Comparison of ENCODE assay signal across 21 mouse cellular contexts in genomic region chr2:49642761-49643160, GRCm38 (mm10). TPM values are rescaled to one million over a fixed set of nuclear protein-coding genes. Genes with fewer than 3 reads are reported as not detected.
DNase-seq lines count a peak whose midpoint lies in the region; ATAC-seq and TF ChIP-seq lines count a peak whose summit lies in the region.
"Had no signal": no experiment of that assay in that cellular context is flagged by ENCODE, and none has a peak within 500 bp of the region (broad histone marks: within the 10 kb centered on the region; RNA-seq: fewer than 3 reads in every experiment).

No protein-coding gene starts in this region.

- peaks cover 12% of the 10 kb centered on the region for H3K36me3 ChIP-seq in forebrain, embryonic 13.5 days (ENCODE audit: poor library complexity, severe bottlenecking)
- H3K36me3 ChIP-seq in forebrain, embryonic 11.5 days (ENCODE audit: control insufficient read depth, insufficient read depth, low read length), result no peaks in the 10 kb centered on the region
- no peaks in the 10 kb centered on the region for H3K36me3 ChIP-seq in forebrain, embryonic 16.5 days (ENCODE audit: control insufficient read depth, insufficient read depth)
- no peaks in the 10 kb centered on the region for H3K36me3 ChIP-seq in neural tube, embryonic 15.5 days
- H3K36me3 ChIP-seq: embryonic facial prominence, embryonic 13.5 days; heart, embryonic 10.5 days had no signal

- 75% methylated on average over 3 of the region's 3 CpGs for WGBS in forebrain, embryonic 13.5 days
- 88% methylated on average over 3 of the region's 3 CpGs for whole genome bisulfite sequencing in forebrain, embryonic 11.5 days
- WGBS in forebrain, embryonic 16.5 days, result 77% methylated on average over 3 of the region's 3 CpGs
- 82% methylated on average over 3 of the region's 3 CpGs for WGBS in neural tube, embryonic 15.5 days

- ATAC-seq in forebrain, embryonic 13.5 days, result no peak
- no peak for ATAC-seq in forebrain, embryonic 11.5 days (replicated peaks; ENCODE audit: low FRiP score)
- ATAC-seq in forebrain, embryonic 16.5 days, result peak; percentile 16; the same call in 1 of the 2 replicates
- no peak for ATAC-seq in neural tube, embryonic 15.5 days (ENCODE audit: low FRiP score)
- ATAC-seq: inflammation-experienced regulatory T-cells, adult 6 months had no signal

- no peak for DNase-seq in forebrain, embryonic 11.5 days (ENCODE audit: low spot score)
- DNase-seq in layer of hippocampus, adult 2 months (ENCODE audit: low spot score in 2 of 2), result peak in 1 of 2 experiments; percentile 41
- DNase-seq in layer of hippocampus, adult 8-10 months (ENCODE audit: low spot score in 2 of 2), result no peak
- no peak for DNase-seq in retina, postnatal 1 day
- DNase-seq: adrenal gland, adult 2 months; gastrocnemius, postnatal 14 days; heart, postnatal 10 days; kidney, adult 9 months; kidney, postnatal 4 days; lung, embryonic 14.5 days; thymus, postnatal 36 days had no signal

- H3K9ac ChIP-seq in forebrain, embryonic 13.5 days, result no peak overlapping the region
- no peak overlapping the region for H3K9ac ChIP-seq in forebrain, embryonic 11.5 days (ENCODE audit: low read length)
- H3K9ac ChIP-seq in forebrain, embryonic 16.5 days (replicated peaks; ENCODE audit: low read depth, low read length), result no peak overlapping the region
- no peak overlapping the region for H3K9ac ChIP-seq in neural tube, embryonic 15.5 days (replicated peaks)
- H3K9ac ChIP-seq: embryonic facial prominence, embryonic 13.5 days; lung, embryonic 14.5 days had no signal

- no peak overlapping the region for H3K4me3 ChIP-seq in forebrain, embryonic 13.5 days
- H3K4me3 ChIP-seq in forebrain, embryonic 11.5 days (ENCODE audit: low read depth, low read length), result no peak overlapping the region
- H3K4me3 ChIP-seq in layer of hippocampus, adult 2 months, result peak overlapping the region; percentile 27; the same call in 1 of the 2 replicates
- no peak overlapping the region for H3K4me3 ChIP-seq in forebrain, embryonic 16.5 days (replicated peaks; ENCODE audit: low read length)
- H3K4me3 ChIP-seq in neural tube, embryonic 15.5 days (replicated peaks), result no peak overlapping the region
- H3K4me3 ChIP-seq: embryonic facial prominence, embryonic 13.5 days; heart, embryonic 10.5 days; limb, embryonic 10.5 days had no signal

- peaks cover 52% of the 10 kb centered on the region for H3K4me1 ChIP-seq in forebrain, embryonic 13.5 days
- no peaks in the 10 kb centered on the region; the same call in 1 of the 2 replicates for H3K4me1 ChIP-seq in forebrain, embryonic 11.5 days (replicated peaks; ENCODE audit: control insufficient read depth, insufficient read depth, low read length)
- peaks cover 40% of the 10 kb centered on the region for H3K4me1 ChIP-seq in forebrain, embryonic 16.5 days (replicated peaks; ENCODE audit: control insufficient read depth, insufficient read depth, low read length)
- peaks cover 54% of the 10 kb centered on the region for H3K4me1 ChIP-seq in neural tube, embryonic 15.5 days
- H3K4me1 ChIP-seq: embryonic facial prominence, embryonic 13.5 days; heart, embryonic 10.5 days had no signal

- no peak overlapping the region for H3K4me2 ChIP-seq in forebrain, embryonic 13.5 days
- H3K4me2 ChIP-seq in forebrain, embryonic 11.5 days (ENCODE audit: low read depth, low read length, severe bottlenecking), result no peak overlapping the region
- peak overlapping the region; percentile 23 for H3K4me2 ChIP-seq in forebrain, embryonic 16.5 days (ENCODE audit: low read length)
- H3K4me2 ChIP-seq in neural tube, embryonic 15.5 days, result no peak overlapping the region
- H3K4me2 ChIP-seq: embryonic facial prominence, embryonic 13.5 days; liver, embryonic 11.5 days; lung, embryonic 14.5 days had no signal

- no peak for TF ChIP-seq CTCF in layer of hippocampus, adult 2 months (conservative IDR thresholded peaks at IDR 0.05)

- peak overlapping the region; percentile 57; the same call in 1 of the 2 replicates for H3K27ac ChIP-seq in forebrain, embryonic 13.5 days
- H3K27ac ChIP-seq in forebrain, embryonic 11.5 days (ENCODE audit: low read depth, low read length), result no peak overlapping the region
- peak overlapping the region; percentile 91 for H3K27ac ChIP-seq in layer of hippocampus, adult 2 months
- H3K27ac ChIP-seq in forebrain, embryonic 16.5 days (ENCODE audit: low read length), result peak overlapping the region; percentile 75
- H3K27ac ChIP-seq in neural tube, embryonic 15.5 days (replicated peaks), result peak overlapping the region; percentile 58; the same call in 1 of the 2 replicates
- H3K27ac ChIP-seq: embryonic facial prominence, embryonic 13.5 days; heart, embryonic 10.5 days; limb, embryonic 10.5 days; macrophage had no signal

- no peaks in the 10 kb centered on the region for H3K27me3 ChIP-seq in forebrain, embryonic 13.5 days
- H3K27me3 ChIP-seq in forebrain, embryonic 11.5 days (ENCODE audit: control insufficient read depth, insufficient read depth, low read length), result no peaks in the 10 kb centered on the region
- no peaks in the 10 kb centered on the region for H3K27me3 ChIP-seq in forebrain, embryonic 16.5 days (replicated peaks; ENCODE audit: control insufficient read depth, insufficient read depth, low read length)
- no peaks in the 10 kb centered on the region for H3K27me3 ChIP-seq in neural tube, embryonic 15.5 days (replicated peaks)
- H3K27me3 ChIP-seq: embryonic facial prominence, embryonic 13.5 days had no signal

- H3K9me3 ChIP-seq in forebrain, embryonic 13.5 days (replicated peaks), result 0 out of 2 replicates have a peak, but pooled peaks cover 9% of the 10 kb centered on the region
- peaks cover 4% of the 10 kb centered on the region; the same call in 1 of the 2 replicates for H3K9me3 ChIP-seq in forebrain, embryonic 11.5 days (ENCODE audit: control insufficient read depth, low read length)
- no peaks in the 10 kb centered on the region for H3K9me3 ChIP-seq in forebrain, embryonic 16.5 days (ENCODE audit: control insufficient read depth, low read length)
- no peaks in the 10 kb centered on the region for H3K9me3 ChIP-seq in neural tube, embryonic 15.5 days (replicated peaks)
- H3K9me3 ChIP-seq: embryonic facial prominence, embryonic 13.5 days; heart, embryonic 10.5 days; limb, embryonic 10.5 days had no signal

RNA-seq across cellular contexts. Expression of gene Kif5c, which starts 23.7 kb away (rescaled TPM):
- polyA plus RNA-seq in forebrain, embryonic 13.5 days (2015; fragmentation: Nextera tagmentation; extraction: Ambion mirVana), result 129 and 139 TPM in 2 replicates
- polyA plus RNA-seq in forebrain, embryonic 11.5 days (2014; fragmentation: Nextera tagmentation; extraction: Ambion mirVana), result 88.9 and 90.1 TPM in 2 replicates
- 100 to 1,000 TPM; 467 to 553 TPM for total RNA-seq in layer of hippocampus, adult 2 months (2021)
- total RNA-seq in layer of hippocampus, adult 8-10 months (2022), result 100 to 1,000 TPM; 460 to 483 (median 462) TPM
- polyA plus RNA-seq in forebrain, embryonic 16.5 days (2015; fragmentation: Nextera tagmentation; extraction: Ambion mirVana), result 173 and 180 TPM in 2 replicates
- 152 and 181 TPM in 2 replicates for polyA plus RNA-seq in neural tube, embryonic 15.5 days (2015; fragmentation: Nextera tagmentation; extraction: Ambion mirVana)
- total RNA-seq: monocyte, adult 5-6 weeks had no signal
